Mouse (Mus musculus): ENCODE measurements around the gene Tcte2.

DNA sequence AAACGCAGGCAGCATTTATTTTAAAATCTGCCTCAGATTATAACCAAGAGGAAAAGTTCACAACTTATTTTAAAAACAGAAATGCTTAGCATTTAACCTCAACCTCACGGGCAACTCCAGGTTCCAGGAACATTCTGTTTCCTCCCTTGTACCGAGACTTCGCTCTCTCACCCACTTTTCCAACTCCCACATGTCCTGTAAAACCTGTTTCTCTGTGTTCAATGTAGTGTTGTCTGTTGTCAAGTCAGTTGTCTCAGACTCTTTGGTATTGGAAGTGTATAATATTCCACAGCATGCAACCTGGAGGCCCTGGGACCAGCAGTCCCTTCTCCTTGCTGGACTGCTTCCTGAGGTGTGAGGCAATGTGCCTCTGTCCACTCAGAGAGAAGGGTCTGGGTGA is 47.5 kb downstream of the Tcte2 start:
- TF ChIP-seq CTCF (IDR thresholded peaks at IDR 0.05; ENCODE audit: low read depth, low read length) (no peak), GATA1 (IDR thresholded peaks at IDR 0.05; ENCODE audit: borderline replicate concordance, low read length) (no peak), POLR2AphosphoS5 (IDR thresholded peaks at IDR 0.05; ENCODE audit: insufficient replicate concordance, low read depth, low read length) (no peak), TAL1 (conservative IDR thresholded peaks at IDR 0.05; ENCODE audit: low read depth, low read length) (no peak)

Measured in G1E (cell line).